Mouse (Mus musculus): ENCODE results near the gene Ubqln1.

GRCm38 (mm10) chr13:58191516-58191915, 23.9 kb downstream of the Ubqln1 start:
- TF ChIP-seq CTCF (IDR thresholded peaks at IDR 0.05; ENCODE audit: extremely low read depth, insufficient read depth, low read length): no peak
- TF ChIP-seq POLR2A (IDR thresholded peaks at IDR 0.05; ENCODE audit: extremely low read depth, insufficient read depth, low read length): no peak
